Mouse (Mus musculus): Measurements from ENCODE around the gene Clec2l. TPM values are rescaled to one million over a fixed set of nuclear protein-coding genes. Genes with fewer than 3 reads are reported as not detected.

The Clec2l gene
- polyA plus RNA-seq (2014; fragmentation: Nextera tagmentation; extraction: Ambion mirVana), result 2.7 and 3.3 TPM in 2 replicates

- Histone ChIP-seq H3K9ac (ENCODE audit: low read depth, low read length) (peak within 1 kb of the TSS; percentile 72), H3K27me3 (replicated peaks; ENCODE audit: control insufficient read depth, insufficient read depth, low read length) (peaks cover 8% of the 10 kb centered on the region), H3K9me3 (ENCODE audit: control insufficient read depth, low read length) (no peaks in the 10 kb centered on the region), H3K4me2 (ENCODE audit: low read depth, low read length) (peak within 1 kb of the TSS; percentile 85), H3K4me1 (ENCODE audit: control insufficient read depth, insufficient read depth, low read length) (no peaks in the 10 kb centered on the region; the same call in 1 of the 2 replicates), H3K36me3 (ENCODE audit: control insufficient read depth, insufficient read depth, low read length) (no peaks in the 10 kb centered on the region), H3K4me3 (ENCODE audit: low read depth, low read length) (peak within 1 kb of the TSS; percentile 56), H3K27ac (replicated peaks; ENCODE audit: low read depth, low read length) (no peak within 1 kb of the TSS)
- DNase-seq (ENCODE audit: low spot score) (peak; percentile 43), ATAC-seq (ENCODE audit: low read depth) (peak; percentile 80)
- 2% methylated on average over 17 of the region's 84 CpGs for WGBS
Observed at GRCm38 (mm10) chr6:38662714-38663615, at the start of gene Clec2l. Gene Clec2l (plus strand): TSS chr6:38663069.

- Histone ChIP-seq H3K4me3 (ENCODE audit: low read depth, low read length) (no peak overlapping the region), H3K27me3 (replicated peaks; ENCODE audit: control insufficient read depth, insufficient read depth, low read length) (no peaks in the 10 kb centered on the region), H3K9me3 (ENCODE audit: control insufficient read depth, low read length) (0 out of 2 replicates have a peak, but pooled peaks cover 9% of the 10 kb centered on the region), H3K27ac (replicated peaks; ENCODE audit: low read depth, low read length) (no peak overlapping the region), H3K9ac (ENCODE audit: low read depth, low read length) (no peak overlapping the region), H3K4me1 (ENCODE audit: control insufficient read depth, insufficient read depth, low read length) (no peaks in the 10 kb centered on the region; the same call in 1 of the 2 replicates), H3K36me3 (ENCODE audit: control insufficient read depth, insufficient read depth, low read length) (peaks cover 38% of the 10 kb centered on the region), H3K4me2 (ENCODE audit: low read depth, low read length) (no peak overlapping the region)
- WGBS, result 93% methylated on average over 1 of the region's 1 CpGs
- DNase-seq (ENCODE audit: low spot score) (no peak), ATAC-seq (ENCODE audit: low read depth) (no peak)
Observed at GRCm38 (mm10) chr6:38622406-38622805, 40.5 kb upstream of the Clec2l start.

GRCm38 (mm10) chr6:38623457-38623856 is 39.4 kb upstream of the Clec2l start:
- Histone ChIP-seq H3K36me3 (ENCODE audit: control insufficient read depth, insufficient read depth, low read length) (peaks cover 35% of the 10 kb centered on the region), H3K4me2 (ENCODE audit: low read depth, low read length) (no peak overlapping the region), H3K9me3 (ENCODE audit: control insufficient read depth, low read length) (no peaks in the 10 kb centered on the region), H3K27me3 (replicated peaks; ENCODE audit: control insufficient read depth, insufficient read depth, low read length) (no peaks in the 10 kb centered on the region), H3K9ac (ENCODE audit: low read depth, low read length) (no peak overlapping the region), H3K4me1 (ENCODE audit: control insufficient read depth, insufficient read depth, low read length) (no peaks in the 10 kb centered on the region; the same call in 1 of the 2 replicates), H3K27ac (replicated peaks; ENCODE audit: low read depth, low read length) (no peak overlapping the region), H3K4me3 (ENCODE audit: low read depth, low read length) (no peak overlapping the region)
- 85% methylated on average over 2 of the region's 2 CpGs for WGBS
- DNase-seq (ENCODE audit: low spot score) (no peak), ATAC-seq (ENCODE audit: low read depth) (no peak)

GRCm38 (mm10) chr6:38624439-38624838 is 38.4 kb upstream of the Clec2l start:
- peak; percentile 33 for DNase-seq (ENCODE audit: low spot score)
- WGBS, result 48% methylated on average over 1 of the region's 1 CpGs
- H3K27me3 ChIP-seq (replicated peaks; ENCODE audit: control insufficient read depth, insufficient read depth, low read length), result no peaks in the 10 kb centered on the region
- H3K4me3 ChIP-seq (ENCODE audit: low read depth, low read length), result no peak overlapping the region
- H3K36me3 ChIP-seq (ENCODE audit: control insufficient read depth, insufficient read depth, low read length), result peaks cover 25% of the 10 kb centered on the region
- no peak overlapping the region for H3K4me2 ChIP-seq (ENCODE audit: low read depth, low read length)
- H3K27ac ChIP-seq (replicated peaks; ENCODE audit: low read depth, low read length), result no peak overlapping the region
- no peaks in the 10 kb centered on the region for H3K9me3 ChIP-seq (ENCODE audit: control insufficient read depth, low read length)
- ATAC-seq (ENCODE audit: low read depth), result no peak
- no peak overlapping the region for H3K9ac ChIP-seq (ENCODE audit: low read depth, low read length)
- H3K4me1 ChIP-seq (ENCODE audit: control insufficient read depth, insufficient read depth, low read length), result no peaks in the 10 kb centered on the region; the same call in 1 of the 2 replicates

- H3K4me2 ChIP-seq (ENCODE audit: low read depth, low read length), result no peak overlapping the region
- no peak overlapping the region for H3K4me3 ChIP-seq (ENCODE audit: low read depth, low read length)
- H3K9ac ChIP-seq (ENCODE audit: low read depth, low read length), result no peak overlapping the region
- no peaks in the 10 kb centered on the region for H3K9me3 ChIP-seq (ENCODE audit: control insufficient read depth, low read length)
- no peaks in the 10 kb centered on the region for H3K27me3 ChIP-seq (replicated peaks; ENCODE audit: control insufficient read depth, insufficient read depth, low read length)
- 96% methylated on average over 5 of the region's 5 CpGs for WGBS
- 0 out of 2 replicates have a peak, but pooled peaks cover 14% of the 10 kb centered on the region for H3K36me3 ChIP-seq (ENCODE audit: control insufficient read depth, insufficient read depth, low read length)
- no peaks in the 10 kb centered on the region; the same call in 1 of the 2 replicates for H3K4me1 ChIP-seq (ENCODE audit: control insufficient read depth, insufficient read depth, low read length)
- ATAC-seq (ENCODE audit: low read depth) (no peak), DNase-seq (ENCODE audit: low spot score) (no peak)
- no peak overlapping the region for H3K27ac ChIP-seq (replicated peaks; ENCODE audit: low read depth, low read length)
Observed at GRCm38 (mm10) chr6:38626086-38626485, 36.8 kb upstream of the Clec2l start.

GRCm38 (mm10) chr6:38627081-38627480 is 35.8 kb upstream of the Clec2l start:
- WGBS, result 92% methylated on average over 4 of the region's 4 CpGs

GRCm38 (mm10) chr6:38627486-38627885 is 35.4 kb upstream of the Clec2l start:
- DNase-seq (ENCODE audit: low spot score), result no peak
- no peak overlapping the region for H3K4me3 ChIP-seq (ENCODE audit: low read depth, low read length)
- 71% methylated on average over 4 of the region's 4 CpGs for WGBS
- H3K27ac ChIP-seq (replicated peaks; ENCODE audit: low read depth, low read length), result no peak overlapping the region
- ATAC-seq (ENCODE audit: low read depth), result no peak
- no peaks in the 10 kb centered on the region; the same call in 1 of the 2 replicates for H3K4me1 ChIP-seq (ENCODE audit: control insufficient read depth, insufficient read depth, low read length)
- H3K9me3 ChIP-seq (ENCODE audit: control insufficient read depth, low read length), result no peaks in the 10 kb centered on the region
- H3K9ac ChIP-seq (ENCODE audit: low read depth, low read length), result no peak overlapping the region
- no peaks in the 10 kb centered on the region for H3K27me3 ChIP-seq (replicated peaks; ENCODE audit: control insufficient read depth, insufficient read depth, low read length)
- no peak overlapping the region for H3K4me2 ChIP-seq (ENCODE audit: low read depth, low read length)
- H3K36me3 ChIP-seq (ENCODE audit: control insufficient read depth, insufficient read depth, low read length), result 0 out of 2 replicates have a peak, but pooled peaks cover 14% of the 10 kb centered on the region

More at GRCm38 (mm10) chr6:38627081-38627480, 35.8 kb upstream of the Clec2l start:
- no peak overlapping the region for H3K4me3 ChIP-seq (ENCODE audit: low read depth, low read length)
- H3K9ac ChIP-seq (ENCODE audit: low read depth, low read length), result no peak overlapping the region
- no peak for ATAC-seq (ENCODE audit: low read depth)
- 0 out of 2 replicates have a peak, but pooled peaks cover 14% of the 10 kb centered on the region for H3K36me3 ChIP-seq (ENCODE audit: control insufficient read depth, insufficient read depth, low read length)
- no peak overlapping the region for H3K27ac ChIP-seq (replicated peaks; ENCODE audit: low read depth, low read length)
- no peaks in the 10 kb centered on the region; the same call in 1 of the 2 replicates for H3K4me1 ChIP-seq (ENCODE audit: control insufficient read depth, insufficient read depth, low read length)
- no peak for DNase-seq (ENCODE audit: low spot score)
- no peaks in the 10 kb centered on the region for H3K27me3 ChIP-seq (replicated peaks; ENCODE audit: control insufficient read depth, insufficient read depth, low read length)
- no peaks in the 10 kb centered on the region for H3K9me3 ChIP-seq (ENCODE audit: control insufficient read depth, low read length)
- no peak overlapping the region for H3K4me2 ChIP-seq (ENCODE audit: low read depth, low read length)

GRCm38 (mm10) chr6:38629556-38629955 is 33.3 kb upstream of the Clec2l start:
- no peak overlapping the region for H3K4me2 ChIP-seq (ENCODE audit: low read depth, low read length)
- no peak for DNase-seq (ENCODE audit: low spot score)
- H3K9ac ChIP-seq (ENCODE audit: low read depth, low read length), result no peak overlapping the region
- WGBS, result 81% methylated on average over 1 of the region's 1 CpGs
- peaks cover 13% of the 10 kb centered on the region for H3K27me3 ChIP-seq (replicated peaks; ENCODE audit: control insufficient read depth, insufficient read depth, low read length)
- H3K4me1 ChIP-seq (ENCODE audit: control insufficient read depth, insufficient read depth, low read length), result no peaks in the 10 kb centered on the region
- no peak overlapping the region for H3K4me3 ChIP-seq (ENCODE audit: low read depth, low read length)
- ATAC-seq (ENCODE audit: low read depth), result no peak
- 0 out of 2 replicates have a peak, but pooled peaks cover 7% of the 10 kb centered on the region for H3K36me3 ChIP-seq (ENCODE audit: control insufficient read depth, insufficient read depth, low read length)
- no peaks in the 10 kb centered on the region for H3K9me3 ChIP-seq (ENCODE audit: control insufficient read depth, low read length)
- H3K27ac ChIP-seq (replicated peaks; ENCODE audit: low read depth, low read length), result no peak overlapping the region
